Mouse (Mus musculus) forebrain, embryonic 10.5 days (tissue): ENCODE results near the gene Trim28. TPM values are rescaled to one million over a fixed set of nuclear protein-coding genes. Genes with fewer than 3 reads are reported as not detected.

Experiments
- DNase-seq: peaks from one replicate; pipeline ENCODE4 v3.0.0-alpha.2; 2017; ENCODE audit warnings: low spot score; ENCODE audit errors: extremely low spot score
- H3K27ac ChIP-seq: fragments of 300-500 bp; sonication (generic); 2 replicates; pipeline ENCODE4 v1.5.1; 2016; ENCODE audit warnings: mild to moderate bottlenecking
- H3K27me3 ChIP-seq: fragments of 300-500 bp; sonication (generic); 2 replicates; pipeline ENCODE4 v1.6.1; 2016; ENCODE audit warnings: mild to moderate bottlenecking; ENCODE audit not compliant: poor library complexity, severe bottlenecking
- H3K36me3 ChIP-seq: fragments of 300-500 bp; sonication (generic); replicated peaks from 2 replicates; pipeline ENCODE4 v1.6.1; 2016; ENCODE audit warnings: mild to moderate bottlenecking, moderate library complexity
- H3K4me1 ChIP-seq: fragments of 300-500 bp; sonication (generic); 2 replicates; pipeline ENCODE4 v1.6.1; 2016
- H3K4me3 ChIP-seq: fragments of 300-500 bp; sonication (generic); 2 replicates; pipeline ENCODE4 v1.5.1; 2016; ENCODE audit warnings: mild to moderate bottlenecking, moderate library complexity
- H3K9me3 ChIP-seq: fragments of 300-500 bp; sonication (generic); 2 replicates; pipeline ENCODE4 v1.6.1; 2016; ENCODE audit warnings: mild to moderate bottlenecking, moderate library complexity
- WGBS: fragments of 180-500 bp; shearing (Covaris S2); methylation state at CpG from one replicate; pipeline ENCODE4 v1.1.7; 2016; 5-methylcytosine and 5-hydroxymethylcytosine counted together
- polyA plus RNA-seq: library from polyadenylated mRNA; unstranded; fragments of >200 nt; fragmentation: Nextera tagmentation; extraction: Ambion mirVana; gene quantifications from 2 replicates; pipeline ENCODE4 v1.2.1, GENCODE M21; 2016

The Trim28 gene
- polyA plus RNA-seq, 1 experiment from 2014 or later = 415 TPM

- peaks cover 24% of the 10 kb centered on the region for H3K4me1 ChIP-seq
- peaks cover 22% of the 10 kb centered on the region for H3K36me3 ChIP-seq
- H3K27ac ChIP-seq = no peak overlapping the region
- no peak overlapping the region for H3K4me3 ChIP-seq
- H3K27me3 ChIP-seq = no peaks in the 10 kb centered on the region
- no peaks in the 10 kb centered on the region for H3K9me3 ChIP-seq
- 76% methylated on average over 6 of the region's 6 CpGs for WGBS
- no peak for DNase-seq
These were observed 19.1 kb upstream of the Trim28 start for GRCm38 (mm10) chr7:12979776-12980175.

GRCm38 (mm10) chr7:12980291-12980690, 18.6 kb upstream of the Trim28 start:
- H3K9me3 ChIP-seq = no peaks in the 10 kb centered on the region
- 83% methylated on average over 7 of the region's 7 CpGs for WGBS
- H3K4me3 ChIP-seq = no peak overlapping the region

GRCm38 (mm10) chr7:12985724-12986123, 13.2 kb upstream of the Trim28 start:
- Histone ChIP-seq H3K4me3 (no peak overlapping the region), H3K27ac (no peak overlapping the region), H3K4me1 (no peaks in the 10 kb centered on the region), H3K9me3 (no peaks in the 10 kb centered on the region), H3K36me3 (peaks cover 15% of the 10 kb centered on the region), H3K27me3 (no peaks in the 10 kb centered on the region)
- WGBS = 85% methylated on average over 1 of the region's 1 CpGs
- DNase-seq = no peak

More at GRCm38 (mm10) chr7:12980291-12980690, 18.6 kb upstream of the Trim28 start:
- Histone ChIP-seq H3K27ac (no peak overlapping the region), H3K27me3 (no peaks in the 10 kb centered on the region), H3K4me1 (peaks cover 24% of the 10 kb centered on the region), H3K36me3 (peaks cover 22% of the 10 kb centered on the region)
- DNase-seq = no peak

GRCm38 (mm10) chr7:12986906-12987305, 12.0 kb upstream of the Trim28 start:
- DNase-seq = no peak
- Histone ChIP-seq H3K27me3 (no peaks in the 10 kb centered on the region), H3K4me3 (no peak overlapping the region), H3K9me3 (no peaks in the 10 kb centered on the region), H3K36me3 (peaks cover 9% of the 10 kb centered on the region), H3K27ac (no peak overlapping the region), H3K4me1 (no peaks in the 10 kb centered on the region)
- 88% methylated on average over 8 of the region's 8 CpGs for WGBS

GRCm38 (mm10) chr7:12987409-12988189, 11.3 kb upstream of the Trim28 start:
- Histone ChIP-seq H3K27ac (no peak overlapping the region), H3K9me3 (no peaks in the 10 kb centered on the region), H3K4me3 (no peak overlapping the region), H3K36me3 (peaks cover 3% of the 10 kb centered on the region), H3K27me3 (no peaks in the 10 kb centered on the region), H3K4me1 (no peaks in the 10 kb centered on the region)
- WGBS = 86% methylated on average over 8 of the region's 8 CpGs
- no peak for DNase-seq

- 11% methylated on average over 3 of the region's 3 CpGs for WGBS
- Histone ChIP-seq H3K27ac (no peak overlapping the region), H3K9me3 (no peaks in the 10 kb centered on the region), H3K36me3 (no peaks in the 10 kb centered on the region), H3K4me3 (no peak overlapping the region), H3K27me3 (no peaks in the 10 kb centered on the region), H3K4me1 (no peaks in the 10 kb centered on the region)
- DNase-seq = no peak
These were observed 6.7 kb upstream of the Trim28 start for GRCm38 (mm10) chr7:12992222-12992621.

GRCm38 (mm10) chr7:12993148-12993547, 5.8 kb upstream of the Trim28 start:
- DNase-seq = no peak
- Histone ChIP-seq H3K27ac (no peak overlapping the region), H3K27me3 (no peaks in the 10 kb centered on the region), H3K4me3 (no peak overlapping the region), H3K36me3 (no peaks in the 10 kb centered on the region), H3K4me1 (no peaks in the 10 kb centered on the region), H3K9me3 (peaks cover 3% of the 10 kb centered on the region; the same call in 1 of the 2 replicates)
- 90% methylated on average over 10 of the region's 10 CpGs for WGBS

- peaks cover 3% of the 10 kb centered on the region; the same call in 1 of the 2 replicates for H3K9me3 ChIP-seq
- no peaks in the 10 kb centered on the region for H3K36me3 ChIP-seq
- DNase-seq = no peak
- no peak overlapping the region for H3K4me3 ChIP-seq
- no peaks in the 10 kb centered on the region for H3K4me1 ChIP-seq
- no peaks in the 10 kb centered on the region for H3K27me3 ChIP-seq
- H3K27ac ChIP-seq = no peak overlapping the region
These were observed 3.1 kb upstream of the Trim28 start for GRCm38 (mm10) chr7:12995862-12996261.

- WGBS = 67% methylated on average over 5 of the region's 5 CpGs
- Histone ChIP-seq H3K4me1 (no peaks in the 10 kb centered on the region), H3K36me3 (no peaks in the 10 kb centered on the region), H3K27me3 (no peaks in the 10 kb centered on the region), H3K27ac (no peak overlapping the region), H3K9me3 (peaks cover 3% of the 10 kb centered on the region; the same call in 1 of the 2 replicates), H3K4me3 (no peak overlapping the region)
- no peak for DNase-seq
These were observed 1.7 kb upstream of the Trim28 start for GRCm38 (mm10) chr7:12997230-12997629.

GRCm38 (mm10) chr7:12998053-12998452, 861 bp upstream of the Trim28 start, which contains the start of gene Slc27a5:
Gene Slc27a5 (minus strand): TSS chr7:12998192.
- peaks cover 3% of the 10 kb centered on the region; the same call in 1 of the 2 replicates for H3K9me3 ChIP-seq
- 85% methylated on average over 5 of the region's 5 CpGs for WGBS

GRCm38 (mm10) chr7:13001584-13001983, 2.7 kb downstream of the Trim28 start:
- Histone ChIP-seq H3K9me3 (peaks cover 3% of the 10 kb centered on the region; the same call in 1 of the 2 replicates), H3K36me3 (peaks cover 20% of the 10 kb centered on the region), H3K27ac (no peak overlapping the region), H3K4me1 (no peaks in the 10 kb centered on the region), H3K4me3 (no peak overlapping the region), H3K27me3 (peaks cover 7% of the 10 kb centered on the region)
- DNase-seq = no peak
- WGBS = 75% methylated on average over 1 of the region's 1 CpGs

More at GRCm38 (mm10) chr7:12998053-12998452, 861 bp upstream of the Trim28 start, which contains the start of gene Slc27a5:
- Histone ChIP-seq H3K4me1 (no peaks in the 10 kb centered on the region), H3K27ac (no peak within 1 kb of the TSS), H3K27me3 (no peaks in the 10 kb centered on the region), H3K36me3 (no peaks in the 10 kb centered on the region), H3K4me3 (no peak within 1 kb of the TSS)
- no peak for DNase-seq

- Histone ChIP-seq H3K9me3 (no peaks in the 10 kb centered on the region; the same call in 1 of the 2 replicates), H3K27ac (no peak overlapping the region), H3K36me3 (peaks cover 37% of the 10 kb centered on the region), H3K4me1 (peaks cover 17% of the 10 kb centered on the region), H3K4me3 (no peak overlapping the region), H3K27me3 (peaks cover 25% of the 10 kb centered on the region)
- 78% methylated on average over 5 of the region's 5 CpGs for WGBS
- DNase-seq = no peak
These were observed 4.5 kb downstream of the Trim28 start for GRCm38 (mm10) chr7:13003380-13003779.

GRCm38 (mm10) chr7:13006011-13006410, 7.1 kb downstream of the Trim28 start:
- Histone ChIP-seq H3K4me1 (peaks cover 33% of the 10 kb centered on the region), H3K36me3 (peaks cover 37% of the 10 kb centered on the region), H3K9me3 (no peaks in the 10 kb centered on the region; the same call in 1 of the 2 replicates), H3K27ac (no peak overlapping the region), H3K27me3 (peaks cover 27% of the 10 kb centered on the region), H3K4me3 (no peak overlapping the region)
- DNase-seq = no peak
- WGBS = 86% methylated on average over 17 of the region's 17 CpGs
